ENCODE assay signal across 24 mouse cellular contexts in genomic region chr6:121145906-121146305, GRCm38 (mm10). TPM values are rescaled to one million over a fixed set of nuclear protein-coding genes. Genes with fewer than 3 reads are reported as not detected.
DNase-seq lines count a peak whose midpoint lies in the region; ATAC-seq and TF ChIP-seq lines count a peak whose summit lies in the region.
"Had no signal": no experiment of that assay in that cellular context is flagged by ENCODE, and none has a peak within 500 bp of the region (broad histone marks: within the 10 kb centered on the region; RNA-seq: fewer than 3 reads in every experiment).

No protein-coding gene starts in this region.

- no peak for DNase-seq in forebrain, embryonic 11.5 days (ENCODE audit: low spot score)
- DNase-seq in lung, embryonic 14.5 days: peak; percentile 24
- no peak for DNase-seq in lung, postnatal 14 days
- DNase-seq in testis, postnatal 14 days (ENCODE audit: low spot score): no peak
- DNase-seq in gastrocnemius, postnatal 10 days: no peak
- DNase-seq: adrenal gland, adult 8-10 months; cerebellum, postnatal 10 days; forebrain, postnatal 0 days; heart, postnatal 14 days; kidney, postnatal 10 days; liver; lung, postnatal 10 days; right cerebral cortex, adult 18-20 months; thymus, postnatal 25 days had no signal

- H3K4me1 ChIP-seq in forebrain, embryonic 11.5 days (replicated peaks; ENCODE audit: control insufficient read depth, insufficient read depth, low read length): peaks cover 5% of the 10 kb centered on the region; the same call in 1 of the 2 replicates
- H3K4me1 ChIP-seq in forebrain, embryonic 16.5 days (replicated peaks; ENCODE audit: control insufficient read depth, insufficient read depth, low read length): no peaks in the 10 kb centered on the region
- H3K4me1 ChIP-seq in lung, embryonic 14.5 days (ENCODE audit: insufficient read depth): peaks cover 29% of the 10 kb centered on the region
- peaks cover 4% of the 10 kb centered on the region for H3K4me1 ChIP-seq in testis, adult 2 months (ENCODE audit: control insufficient read depth, insufficient read depth, low read length)

- peaks cover 4% of the 10 kb centered on the region; the same call in 1 of the 2 replicates for H3K9me3 ChIP-seq in forebrain, embryonic 11.5 days (ENCODE audit: control insufficient read depth, low read length)
- no peaks in the 10 kb centered on the region for H3K9me3 ChIP-seq in forebrain, embryonic 16.5 days (ENCODE audit: control insufficient read depth, low read length)
- no peaks in the 10 kb centered on the region for H3K9me3 ChIP-seq in lung, embryonic 14.5 days (ENCODE audit: low read depth, low read length)
- H3K9me3 ChIP-seq: hindbrain, embryonic 15.5 days had no signal

- TF ChIP-seq CTCF in lung, embryonic 14.5 days (IDR thresholded peaks at IDR 0.05; ENCODE audit: low read depth): no peak
- no peak for TF ChIP-seq CTCF in testis, adult 2 months (IDR thresholded peaks at IDR 0.05; ENCODE audit: control insufficient read depth, insufficient read depth, insufficient replicate concordance, low read depth, low read length)

- 40% methylated on average over 8 of the region's 8 CpGs for WGBS in forebrain, embryonic 11.5 days
- 37% methylated on average over 8 of the region's 8 CpGs for WGBS in forebrain, embryonic 16.5 days
- WGBS in lung, embryonic 14.5 days: 42% methylated on average over 8 of the region's 8 CpGs

- H3K9ac ChIP-seq in forebrain, embryonic 11.5 days (ENCODE audit: low read length): no peak overlapping the region
- H3K9ac ChIP-seq in forebrain, embryonic 16.5 days (replicated peaks; ENCODE audit: low read depth, low read length): no peak overlapping the region
- no peak overlapping the region for H3K9ac ChIP-seq in lung, embryonic 14.5 days
- H3K9ac ChIP-seq: forebrain, postnatal 0 days; heart, embryonic 12.5 days; hindbrain, embryonic 15.5 days had no signal

- ATAC-seq in forebrain, embryonic 11.5 days (replicated peaks; ENCODE audit: low FRiP score): peak; percentile 58; the same call in 1 of the 2 replicates
- ATAC-seq in forebrain, embryonic 16.5 days: no peak
- ATAC-seq in lung, embryonic 14.5 days (ENCODE audit: insufficient read depth): no peak
- no peak for ATAC-seq in erythroid progenitor cell, adult 5-6 weeks (replicated peaks; ENCODE audit: low FRiP score, poor library complexity, severe bottlenecking)
- ATAC-seq: CD4-positive, CD25-positive, alpha-beta regulatory T cell, adult 4 months; intestine, postnatal 0 days; Patski had no signal

- TF ChIP-seq POLR2A in testis, adult 2 months (IDR thresholded peaks at IDR 0.05; ENCODE audit: control insufficient read depth, low read depth, low read length): no peak

- H3K27me3 ChIP-seq in forebrain, embryonic 11.5 days (ENCODE audit: control insufficient read depth, insufficient read depth, low read length): no peaks in the 10 kb centered on the region; the same call in 1 of the 2 replicates
- no peaks in the 10 kb centered on the region for H3K27me3 ChIP-seq in forebrain, embryonic 16.5 days (replicated peaks; ENCODE audit: control insufficient read depth, insufficient read depth, low read length)
- no peaks in the 10 kb centered on the region for H3K27me3 ChIP-seq in lung, embryonic 14.5 days (ENCODE audit: insufficient read depth, low read length)
- H3K27me3 ChIP-seq in testis, adult 2 months (ENCODE audit: control insufficient read depth, insufficient read depth, low read length): no peaks in the 10 kb centered on the region
- H3K27me3 ChIP-seq: heart, embryonic 12.5 days; hindbrain, embryonic 15.5 days; Patski had no signal

- no peak overlapping the region for H3K4me3 ChIP-seq in forebrain, embryonic 11.5 days (ENCODE audit: low read depth, low read length)
- H3K4me3 ChIP-seq in forebrain, embryonic 16.5 days (replicated peaks; ENCODE audit: low read length): no peak overlapping the region
- no peak overlapping the region for H3K4me3 ChIP-seq in lung, embryonic 14.5 days (ENCODE audit: low read depth, low read length)
- no peak overlapping the region for H3K4me3 ChIP-seq in testis, adult 2 months (ENCODE audit: control insufficient read depth, low read depth, low read length)
- H3K4me3 ChIP-seq: heart, embryonic 12.5 days; hindbrain, embryonic 15.5 days; layer of hippocampus, adult 2 months had no signal

- H3K27ac ChIP-seq in forebrain, embryonic 11.5 days (ENCODE audit: low read depth, low read length): no peak overlapping the region; the same call in 1 of the 2 replicates
- no peak overlapping the region for H3K27ac ChIP-seq in forebrain, embryonic 16.5 days (ENCODE audit: low read length)
- peak overlapping the region; percentile 7; the same call in 1 of the 2 replicates for H3K27ac ChIP-seq in lung, embryonic 14.5 days (ENCODE audit: low read depth)
- peak overlapping the region; percentile 81 for H3K27ac ChIP-seq in testis, adult 2 months (ENCODE audit: control insufficient read depth, insufficient read depth, low read depth, low read length)
- H3K27ac ChIP-seq: hindbrain, embryonic 15.5 days; layer of hippocampus, adult 2 months; stomach, postnatal 0 days had no signal

- H3K36me3 ChIP-seq in forebrain, embryonic 11.5 days (ENCODE audit: control insufficient read depth, insufficient read depth, low read length): no peaks in the 10 kb centered on the region
- H3K36me3 ChIP-seq in forebrain, embryonic 16.5 days (ENCODE audit: control insufficient read depth, insufficient read depth): no peaks in the 10 kb centered on the region
- H3K36me3 ChIP-seq in lung, embryonic 14.5 days (ENCODE audit: insufficient read depth): no peaks in the 10 kb centered on the region
- H3K36me3 ChIP-seq in testis, adult 2 months (ENCODE audit: control insufficient read depth, insufficient read depth, low read length): no peaks in the 10 kb centered on the region
- H3K36me3 ChIP-seq: heart, embryonic 12.5 days; hindbrain, embryonic 15.5 days had no signal

- no peak overlapping the region for H3K4me2 ChIP-seq in forebrain, embryonic 11.5 days (ENCODE audit: low read depth, low read length, severe bottlenecking)
- H3K4me2 ChIP-seq in forebrain, embryonic 16.5 days (ENCODE audit: low read length): no peak overlapping the region
- no peak overlapping the region for H3K4me2 ChIP-seq in lung, embryonic 14.5 days
- H3K4me2 ChIP-seq: heart, embryonic 12.5 days; hindbrain, embryonic 15.5 days had no signal

RNA-seq across cellular contexts. Expression of gene Mical3, which starts 15.1 kb away (rescaled TPM):
- 15.7 and 18.0 TPM in 2 replicates for polyA plus RNA-seq in forebrain, embryonic 11.5 days (2014; fragmentation: Nextera tagmentation; extraction: Ambion mirVana)
- polyA plus RNA-seq in forebrain, embryonic 16.5 days (2015; fragmentation: Nextera tagmentation; extraction: Ambion mirVana): 27.1 and 35.5 TPM in 2 replicates
- 27.0 and 29.8 TPM in 2 replicates for polyA plus RNA-seq in lung, embryonic 14.5 days (2014; fragmentation: Nextera tagmentation; extraction: Ambion mirVana)
- 199 and 216 TPM in 2 replicates for polyA plus RNA-seq in testis, adult 2 months (2012; rRNA removed)
- total RNA-seq in erythroid progenitor cell, adult 5-6 weeks (2015; ENCODE audit: low replicate concordance): 168 and 179 TPM in 2 replicates
- 159 and 259 TPM in 2 replicates for total RNA-seq in erythroid progenitor cell, adult 5-6 weeks (2017; ENCODE audit: low replicate concordance)
- 10 to 100 TPM; 65.2 to 82.4 TPM for total RNA-seq in gastrocnemius, postnatal 10 days (2021)

RNA-seq across cellular contexts. Expression of gene Pex26, which starts 37.6 kb away (rescaled TPM):
- 8.7 and 9.0 TPM in 2 replicates for polyA plus RNA-seq in forebrain, embryonic 11.5 days (2014; fragmentation: Nextera tagmentation; extraction: Ambion mirVana)
- polyA plus RNA-seq in forebrain, embryonic 16.5 days (2015; fragmentation: Nextera tagmentation; extraction: Ambion mirVana): 15.9 and 16.1 TPM in 2 replicates
- 7.6 and 8.1 TPM in 2 replicates for polyA plus RNA-seq in lung, embryonic 14.5 days (2014; fragmentation: Nextera tagmentation; extraction: Ambion mirVana)
- 6.4 and 8.7 TPM in 2 replicates for polyA plus RNA-seq in testis, adult 2 months (2012; rRNA removed)
- 0.36 and 1.3 TPM in 2 replicates for total RNA-seq in erythroid progenitor cell, adult 5-6 weeks (2015; ENCODE audit: low replicate concordance)
- 0.26 and 1.2 TPM in 2 replicates for total RNA-seq in erythroid progenitor cell, adult 5-6 weeks (2017; ENCODE audit: low replicate concordance)
- 1 to 10 TPM; 4.0 TPM for total RNA-seq in gastrocnemius, postnatal 10 days (2021)

Comparison
In these comparisons a context has a peak if more than half of its experiments do, and no peak if none do; other contexts are left out.
1. H3K27ac ChIP-seq: peak in lung, embryonic 14.5 days (single experiment) and testis, adult 2 months (single experiment); none in forebrain, embryonic 11.5 days (single experiment) and forebrain, embryonic 16.5 days (single experiment).